Mouse (Mus musculus) neural tube, embryonic 15.5 days (tissue): ENCODE measurements around the gene Tmem260. TPM values are rescaled to one million over a fixed set of nuclear protein-coding genes. Genes with fewer than 3 reads are reported as not detected.

Experiments used
- ATAC-seq: fragments of 200-750 bp; cut with Nextera tagmentation; 2 replicates; pipeline ENCODE4 v1.8.0; 2017; ENCODE audit warnings: mild to moderate bottlenecking, moderate TSS enrichment, moderate library complexity; ENCODE audit not compliant: low FRiP score
- H3K27ac ChIP-seq: fragments of 300-500 bp; sonication (generic); replicated peaks from 2 replicates; pipeline ENCODE4 v1.5.1; 2015; ENCODE audit warnings: mild to moderate bottlenecking, inconsistent platforms
- H3K27me3 ChIP-seq: fragments of 300-500 bp; sonication (generic); replicated peaks from 2 replicates; pipeline ENCODE4 v1.6.1; 2015; ENCODE audit warnings: inconsistent platforms
- H3K36me3 ChIP-seq: fragments of 300-500 bp; sonication (generic); 2 replicates; pipeline ENCODE4 v1.6.1; 2015; ENCODE audit warnings: inconsistent platforms
- H3K4me1 ChIP-seq: fragments of 300-500 bp; sonication (generic); 2 replicates; pipeline ENCODE4 v1.6.1; 2015; ENCODE audit warnings: inconsistent platforms
- H3K4me2 ChIP-seq: fragments of 300-500 bp; sonication (generic); 2 replicates; pipeline ENCODE4 v1.6.1; 2015; ENCODE audit warnings: inconsistent platforms, mild to moderate bottlenecking, moderate library complexity
- H3K4me3 ChIP-seq: fragments of 300-500 bp; sonication (generic); replicated peaks from 2 replicates; pipeline ENCODE4 v1.5.1; 2015; ENCODE audit warnings: mild to moderate bottlenecking, inconsistent platforms
- H3K9ac ChIP-seq: fragments of 300-500 bp; sonication (generic); replicated peaks from 2 replicates; pipeline ENCODE4 v1.6.1; 2015; ENCODE audit warnings: mild to moderate bottlenecking, inconsistent platforms
- H3K9me3 ChIP-seq: fragments of 300-500 bp; sonication (generic); replicated peaks from 2 replicates; pipeline ENCODE4 v1.6.1; 2016; ENCODE audit warnings: inconsistent platforms
- WGBS: fragments of 180-500 bp; shearing (Covaris S2); methylation state at CpG from one replicate; pipeline ENCODE4 v1.1.7; 2015; ENCODE audit warnings: mixed read lengths; 5-methylcytosine and 5-hydroxymethylcytosine counted together
- polyA plus RNA-seq: library from polyadenylated mRNA; unstranded; fragments of >200 nt; fragmentation: Nextera tagmentation; extraction: Ambion mirVana; gene quantifications from 2 replicates; pipeline ENCODE4 v1.2.1, GENCODE M21; 2015

Gene Tmem260
- polyA plus RNA-seq, 1 experiment from 2014 or later = 15.3 TPM

DNA sequence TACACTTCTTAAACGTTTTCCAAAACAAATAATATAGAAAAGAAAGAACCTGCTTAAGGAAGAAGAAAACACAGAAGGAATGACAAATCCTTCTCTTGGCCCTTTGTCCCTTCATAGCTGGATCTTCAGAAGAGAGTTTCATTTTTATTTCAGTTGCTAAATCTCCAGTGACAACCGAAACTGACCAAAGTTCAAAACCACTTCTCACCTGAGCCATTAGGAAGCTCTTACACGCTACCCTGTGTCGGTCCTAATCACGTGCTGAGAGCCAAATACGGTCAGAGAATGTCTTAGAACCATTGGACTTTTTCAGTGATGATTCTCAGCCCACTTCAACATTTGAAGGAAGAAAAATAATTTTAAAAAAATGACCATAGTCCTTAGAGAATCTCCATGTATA lies 36.8 kb downstream of the Tmem260 start:
- Histone ChIP-seq H3K4me1 (no peaks in the 10 kb centered on the region), H3K9me3 (no peaks in the 10 kb centered on the region), H3K4me3 (no peak overlapping the region), H3K27me3 (no peaks in the 10 kb centered on the region), H3K4me2 (no peak overlapping the region), H3K27ac (no peak overlapping the region), H3K36me3 (peaks cover 17% of the 10 kb centered on the region; the same call in 1 of the 2 replicates), H3K9ac (no peak overlapping the region)
- 91% methylated on average over 6 of the region's 6 CpGs for WGBS
- ATAC-seq = no peak

DNA sequence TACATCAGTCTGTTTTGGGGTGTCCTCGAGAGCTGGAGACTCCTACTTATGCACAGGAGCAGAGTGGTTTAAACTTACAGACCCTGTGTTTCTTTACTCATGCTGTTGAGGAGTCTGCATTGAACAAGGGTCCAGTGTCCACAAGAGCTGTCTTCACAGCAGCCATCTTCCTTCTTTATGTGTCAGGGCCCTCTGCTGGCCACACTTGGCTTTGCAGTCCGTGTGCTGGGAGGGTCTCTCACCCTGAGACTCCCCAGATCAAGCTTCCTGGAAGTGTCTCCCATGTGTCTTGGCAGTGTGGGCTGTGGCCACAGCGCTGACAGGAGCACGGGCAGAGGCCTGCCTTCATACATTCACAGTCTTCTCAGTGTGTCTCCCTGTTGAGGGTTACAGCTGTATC lies 48.0 kb downstream of the Tmem260 start:
- H3K9me3 ChIP-seq = no peaks in the 10 kb centered on the region
- H3K4me1 ChIP-seq = no peaks in the 10 kb centered on the region
- H3K9ac ChIP-seq = no peak overlapping the region
- no peak for ATAC-seq
- H3K4me3 ChIP-seq = no peak overlapping the region
- H3K36me3 ChIP-seq = peaks cover 19% of the 10 kb centered on the region
- no peak overlapping the region for H3K27ac ChIP-seq
- H3K27me3 ChIP-seq = no peaks in the 10 kb centered on the region
- 32% methylated on average over 4 of the region's 4 CpGs for WGBS
- no peak overlapping the region for H3K4me2 ChIP-seq

DNA sequence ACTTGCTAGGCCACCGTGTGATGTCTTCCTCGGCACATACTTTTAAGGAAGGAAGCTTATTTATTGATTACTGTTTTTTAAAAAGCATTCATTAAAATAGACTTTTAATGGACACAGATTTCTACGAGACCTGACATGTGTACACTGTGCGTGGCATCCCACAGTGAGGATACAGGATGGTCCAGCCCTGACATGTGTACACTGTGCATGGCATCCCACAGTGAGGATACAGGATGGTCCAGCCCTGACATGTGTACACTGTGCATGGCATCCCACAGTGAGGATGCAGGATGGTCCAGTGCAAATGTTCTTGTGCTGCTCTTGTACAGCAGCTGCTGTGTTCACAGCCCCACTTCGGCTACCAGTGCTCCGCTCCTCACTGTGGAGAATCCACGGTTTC lies 56.6 kb downstream of the Tmem260 start:
- H3K4me1 ChIP-seq = 0 out of 2 replicates have a peak, but pooled peaks cover 4% of the 10 kb centered on the region
- 0 out of 2 replicates have a peak, but pooled peaks cover 13% of the 10 kb centered on the region for H3K27me3 ChIP-seq
- H3K27ac ChIP-seq = no peak overlapping the region
- WGBS = 91% methylated on average over 7 of the region's 7 CpGs
- no peaks in the 10 kb centered on the region for H3K9me3 ChIP-seq
- peaks cover 7% of the 10 kb centered on the region; the same call in 1 of the 2 replicates for H3K36me3 ChIP-seq
- H3K4me2 ChIP-seq = no peak overlapping the region
- H3K9ac ChIP-seq = no peak overlapping the region
- 0 out of 2 replicates have a peak, but pooled peaks have one; percentile 45 for ATAC-seq
- H3K4me3 ChIP-seq = no peak overlapping the region

DNA sequence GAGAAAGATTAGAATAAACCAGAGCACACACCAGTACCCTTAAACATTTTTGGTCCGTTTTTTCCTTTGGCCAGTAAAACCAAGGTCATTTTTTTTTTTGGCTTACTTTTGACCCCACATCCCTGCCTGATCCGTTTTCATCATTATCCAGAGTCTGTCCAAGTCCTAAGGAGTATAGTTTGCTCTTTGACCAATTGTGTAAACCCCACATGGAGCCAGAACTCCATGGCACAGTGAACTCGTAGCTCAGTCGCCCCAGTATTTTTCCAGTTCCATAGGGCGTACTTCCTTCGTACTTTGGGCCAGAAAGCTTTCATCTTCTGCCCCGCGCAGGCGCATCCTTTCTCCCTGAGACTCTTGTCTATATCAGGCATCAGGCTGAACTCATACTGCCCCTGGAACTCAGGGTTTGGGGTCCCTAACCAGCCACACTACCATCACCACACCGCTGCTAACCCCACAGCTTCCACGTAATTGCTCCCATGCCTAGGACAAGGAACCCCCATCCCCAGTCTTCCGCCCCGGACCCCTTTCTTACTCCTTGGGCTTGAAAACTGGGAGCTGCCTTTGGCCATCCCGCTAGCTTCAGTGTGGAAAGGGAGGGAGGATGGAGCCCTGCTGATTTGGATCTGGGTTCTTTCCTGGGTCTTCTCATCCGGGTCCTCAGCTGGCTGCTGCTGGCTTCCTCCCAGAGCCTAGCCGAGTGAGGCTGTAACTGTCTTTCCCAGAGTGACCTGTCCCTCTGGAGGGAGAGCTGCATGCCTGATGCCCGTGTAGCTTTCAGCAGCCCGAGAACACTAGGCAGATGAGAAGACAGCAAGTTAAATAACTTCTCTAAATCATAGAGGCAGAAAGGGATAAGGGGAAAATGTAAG lies 58.0 kb downstream of the Tmem260 start:
- H3K27ac ChIP-seq = no peak overlapping the region
- H3K4me1 ChIP-seq = 0 out of 2 replicates have a peak, but pooled peaks cover 4% of the 10 kb centered on the region
- ATAC-seq = no peak
- 35% methylated on average over 18 of the region's 18 CpGs for WGBS
- no peak overlapping the region for H3K4me3 ChIP-seq
- 0 out of 2 replicates have a peak overlapping the region, but pooled peaks have one; percentile 13 for H3K4me2 ChIP-seq
- H3K27me3 ChIP-seq = peaks cover 14% of the 10 kb centered on the region; the same call in 1 of the 2 replicates
- H3K9me3 ChIP-seq = no peaks in the 10 kb centered on the region
- no peaks in the 10 kb centered on the region; the same call in 1 of the 2 replicates for H3K36me3 ChIP-seq
- no peak overlapping the region for H3K9ac ChIP-seq

DNA sequence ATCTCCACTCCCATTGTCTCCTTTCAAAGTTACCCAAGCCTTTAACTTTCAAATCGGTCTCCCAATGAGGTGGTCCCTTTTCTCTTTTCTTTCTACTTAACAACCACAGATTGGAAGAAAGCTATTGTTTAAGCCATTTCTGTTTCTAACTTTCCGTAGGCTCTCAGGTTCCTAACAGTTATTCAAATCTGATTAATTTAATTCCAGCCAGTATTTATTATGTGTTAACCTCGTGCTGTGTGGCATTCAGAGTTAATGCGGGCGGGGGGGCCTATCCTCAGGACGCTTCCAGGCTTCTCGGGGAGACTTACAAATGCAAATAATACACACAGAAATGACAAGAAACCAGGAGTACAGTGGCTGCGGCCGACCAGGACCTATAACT lies 58.6 kb downstream of the Tmem260 start:
- H3K4me1 ChIP-seq = 0 out of 2 replicates have a peak, but pooled peaks cover 4% of the 10 kb centered on the region
- peaks cover 4% of the 10 kb centered on the region for H3K36me3 ChIP-seq
- H3K4me3 ChIP-seq = no peak overlapping the region
- H3K9ac ChIP-seq = no peak overlapping the region
- no peak overlapping the region for H3K4me2 ChIP-seq
- no peaks in the 10 kb centered on the region for H3K9me3 ChIP-seq
- no peak for ATAC-seq
- H3K27ac ChIP-seq = no peak overlapping the region
- WGBS = 32% methylated on average over 9 of the region's 9 CpGs
- H3K27me3 ChIP-seq = peaks cover 20% of the 10 kb centered on the region

DNA sequence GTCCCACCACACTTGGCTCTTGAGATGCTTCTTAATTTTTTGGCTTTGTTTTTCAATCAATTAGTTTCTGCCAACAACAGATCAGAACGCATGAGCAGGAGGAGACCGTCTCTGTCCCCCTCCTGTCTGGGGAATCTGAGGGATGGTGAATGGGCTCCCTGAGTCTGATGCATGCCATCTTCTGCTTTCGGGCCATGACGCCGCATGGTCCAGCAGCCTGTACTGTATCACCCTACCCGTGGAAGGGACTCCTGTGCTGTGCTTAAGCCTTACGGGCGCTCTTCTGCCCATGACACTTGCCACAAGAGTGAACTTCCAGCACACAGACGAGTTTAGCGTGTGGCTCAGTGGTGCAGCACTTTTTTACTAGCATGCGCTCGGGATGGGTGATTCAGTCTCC lies 59.7 kb downstream of the Tmem260 start:
- no peak for ATAC-seq
- WGBS = 96% methylated on average over 12 of the region's 12 CpGs
- Histone ChIP-seq H3K9ac (no peak overlapping the region), H3K27ac (no peak overlapping the region), H3K4me2 (no peak overlapping the region), H3K9me3 (no peaks in the 10 kb centered on the region), H3K4me3 (no peak overlapping the region), H3K36me3 (peaks cover 10% of the 10 kb centered on the region; the same call in 1 of the 2 replicates), H3K27me3 (peaks cover 30% of the 10 kb centered on the region), H3K4me1 (0 out of 2 replicates have a peak, but pooled peaks cover 4% of the 10 kb centered on the region)

DNA sequence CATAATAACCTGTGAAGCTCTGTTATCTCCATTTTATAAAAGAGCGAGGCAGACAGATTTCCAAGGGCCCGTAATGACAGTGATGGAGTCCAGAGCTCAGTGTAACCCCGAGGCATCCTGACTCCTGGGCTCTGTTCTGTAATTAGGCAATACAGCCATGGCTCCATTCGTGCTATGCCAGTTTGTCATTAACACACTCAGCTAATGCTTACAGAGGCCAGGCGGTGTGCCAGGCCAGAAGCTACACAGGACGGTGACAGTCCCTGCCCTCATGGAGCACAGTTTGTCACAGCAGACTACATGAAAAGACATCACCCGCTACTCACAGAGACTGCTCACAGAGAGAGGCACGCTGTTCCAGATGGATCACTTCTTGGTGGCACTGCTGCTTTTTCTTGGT lies 61.5 kb downstream of the Tmem260 start:
- ATAC-seq = no peak
- WGBS = 75% methylated on average over 8 of the region's 8 CpGs

DNA sequence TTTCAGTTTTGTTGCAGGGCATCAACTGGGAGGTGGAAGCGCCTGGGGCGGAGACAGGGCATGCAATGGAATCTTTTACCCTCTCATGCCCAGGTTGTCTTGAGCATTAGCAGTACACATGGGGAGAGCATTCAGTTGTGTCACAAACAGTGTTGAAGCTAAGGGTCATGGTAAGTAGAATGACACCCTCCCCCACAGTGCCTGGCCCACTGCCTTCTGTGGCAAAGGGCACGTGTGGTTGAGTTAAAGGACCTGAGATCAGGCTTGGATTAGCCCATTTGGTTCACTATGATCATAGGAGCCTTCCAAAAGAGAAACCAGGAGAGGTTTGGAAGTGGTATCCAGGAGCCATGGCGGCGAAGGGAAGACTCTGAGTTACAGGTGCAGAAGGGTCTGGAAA lies 63.2 kb downstream of the Tmem260 start:
- Histone ChIP-seq H3K9ac (no peak overlapping the region), H3K4me3 (no peak overlapping the region), H3K36me3 (peaks cover 10% of the 10 kb centered on the region; the same call in 1 of the 2 replicates), H3K4me1 (0 out of 2 replicates have a peak, but pooled peaks cover 5% of the 10 kb centered on the region), H3K27ac (no peak overlapping the region), H3K9me3 (no peaks in the 10 kb centered on the region), H3K4me2 (no peak overlapping the region), H3K27me3 (peaks cover 45% of the 10 kb centered on the region)
- 91% methylated on average over 5 of the region's 5 CpGs for WGBS
- ATAC-seq = no peak

More for the DNA sequence above, 61.5 kb downstream of the Tmem260 start:
- Histone ChIP-seq H3K4me1 (0 out of 2 replicates have a peak, but pooled peaks cover 4% of the 10 kb centered on the region), H3K4me2 (no peak overlapping the region), H3K4me3 (no peak overlapping the region), H3K9ac (no peak overlapping the region), H3K36me3 (peaks cover 10% of the 10 kb centered on the region; the same call in 1 of the 2 replicates), H3K27ac (no peak overlapping the region), H3K9me3 (no peaks in the 10 kb centered on the region), H3K27me3 (peaks cover 41% of the 10 kb centered on the region)

DNA sequence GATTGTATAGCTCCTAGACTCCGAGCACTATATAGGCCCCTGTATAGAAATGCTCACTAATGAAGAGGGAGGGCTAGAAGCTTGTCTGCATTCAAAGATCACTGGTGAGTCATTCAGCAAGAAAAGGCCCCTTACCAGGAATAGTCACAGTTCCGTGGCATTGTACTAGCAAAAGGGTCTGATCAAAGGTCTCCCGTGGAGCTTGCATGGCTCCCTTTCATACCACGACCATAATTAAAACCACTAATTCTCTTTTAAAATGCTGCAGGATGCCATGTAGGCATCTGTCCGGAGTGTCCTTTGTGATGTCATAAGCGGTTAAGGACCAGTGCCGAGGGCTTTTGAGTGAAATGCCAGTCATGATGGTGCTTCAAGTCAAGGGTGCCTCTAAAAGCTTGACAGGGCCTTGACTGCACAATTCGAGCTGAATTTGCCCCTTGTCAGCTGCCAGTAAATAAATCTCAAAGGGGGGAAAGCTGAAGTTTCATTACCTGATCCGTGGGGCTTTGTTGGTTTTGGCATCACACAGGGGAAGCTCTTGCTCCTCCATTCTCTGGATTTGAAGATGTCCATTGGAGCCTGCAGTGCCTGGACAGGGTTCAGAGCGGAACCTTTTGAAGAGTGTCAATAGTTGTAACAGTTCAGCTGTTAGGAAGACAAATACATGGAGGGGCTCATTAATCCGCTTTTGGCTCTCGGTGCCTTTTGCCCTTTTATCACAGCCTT lies 67.3 kb downstream of the Tmem260 start:
- H3K4me2 ChIP-seq = no peak overlapping the region
- H3K9me3 ChIP-seq = no peaks in the 10 kb centered on the region
- peaks cover 57% of the 10 kb centered on the region for H3K27me3 ChIP-seq
- H3K4me1 ChIP-seq = 0 out of 2 replicates have a peak, but pooled peaks cover 3% of the 10 kb centered on the region
- H3K36me3 ChIP-seq = peaks cover 10% of the 10 kb centered on the region; the same call in 1 of the 2 replicates
- no peak for ATAC-seq
- WGBS = 17% methylated on average over 12 of the region's 12 CpGs
- no peak overlapping the region for H3K27ac ChIP-seq
- H3K9ac ChIP-seq = no peak overlapping the region
- no peak overlapping the region for H3K4me3 ChIP-seq

DNA sequence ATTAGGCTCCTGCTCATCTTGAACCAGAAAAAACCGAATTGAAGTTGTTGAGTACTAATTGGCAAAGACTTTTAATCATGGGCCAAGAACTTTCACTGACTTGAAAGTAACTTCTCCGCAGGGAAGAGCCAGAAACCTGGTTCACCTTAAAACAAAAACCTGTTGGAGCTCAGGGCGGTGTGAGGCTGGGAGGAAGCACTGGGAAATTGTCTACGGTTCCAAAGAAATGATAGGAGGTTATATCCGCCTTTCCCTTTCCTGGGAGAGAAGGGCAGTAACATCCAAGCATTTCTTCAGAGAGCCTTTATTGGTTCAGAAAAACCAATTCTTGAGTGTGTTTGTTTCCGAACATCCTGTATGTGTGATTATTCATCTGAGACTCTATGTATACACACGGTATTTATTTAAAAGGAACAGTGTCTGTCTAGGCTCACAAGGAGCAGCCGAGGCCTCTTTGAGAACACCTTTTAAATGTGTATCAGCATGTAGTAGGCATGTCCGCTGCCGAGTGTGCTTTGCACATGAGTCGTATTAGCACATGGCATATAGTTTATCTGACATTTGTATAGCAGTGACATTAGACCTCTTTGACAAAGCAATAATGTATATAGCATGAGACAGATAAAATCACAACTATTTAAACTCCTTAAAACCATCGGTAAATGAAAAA lies 68.0 kb downstream of the Tmem260 start:
- WGBS = 70% methylated on average over 12 of the region's 12 CpGs
- Histone ChIP-seq H3K9me3 (no peaks in the 10 kb centered on the region), H3K4me3 (no peak overlapping the region), H3K27me3 (peaks cover 58% of the 10 kb centered on the region), H3K36me3 (peaks cover 10% of the 10 kb centered on the region; the same call in 1 of the 2 replicates), H3K9ac (no peak overlapping the region), H3K4me2 (no peak overlapping the region), H3K27ac (no peak overlapping the region), H3K4me1 (0 out of 2 replicates have a peak, but pooled peaks cover 3% of the 10 kb centered on the region)
- no peak for ATAC-seq

DNA sequence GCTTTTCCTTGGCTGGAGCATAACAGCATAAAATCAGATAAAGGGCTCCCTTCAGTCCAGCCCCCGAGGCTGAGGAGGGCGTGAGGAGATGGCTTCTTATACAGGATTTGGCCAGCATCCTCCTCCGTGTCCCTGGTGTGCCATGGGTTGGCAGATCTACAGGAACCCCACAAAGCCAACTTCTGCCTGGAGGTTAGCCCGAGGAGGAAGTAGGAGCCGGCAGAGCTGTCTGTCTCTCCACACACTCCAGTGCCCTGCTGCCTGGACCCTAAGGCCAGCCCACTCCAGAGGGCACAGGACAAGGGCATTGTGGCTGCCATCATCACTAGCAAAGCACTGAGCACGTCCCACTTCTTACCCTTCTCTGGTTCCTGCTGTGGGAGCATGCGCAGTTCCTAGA lies 68.7 kb downstream of the Tmem260 start:
- no peak for ATAC-seq
- Histone ChIP-seq H3K27ac (no peak overlapping the region), H3K9me3 (no peaks in the 10 kb centered on the region), H3K4me1 (0 out of 2 replicates have a peak, but pooled peaks cover 3% of the 10 kb centered on the region), H3K9ac (no peak overlapping the region), H3K4me3 (no peak overlapping the region), H3K36me3 (peaks cover 5% of the 10 kb centered on the region; the same call in 1 of the 2 replicates), H3K27me3 (peaks cover 51% of the 10 kb centered on the region), H3K4me2 (no peak overlapping the region)
- WGBS = 61% methylated on average over 7 of the region's 7 CpGs
